Mouse (Mus musculus): ENCODE results near the gene Ubxn11.

GRCm38 (mm10) chr4:134166906-134167305, 64.5 kb downstream of the Ubxn11 start:
- TF ChIP-seq POLR2A (IDR thresholded peaks at IDR 0.05; ENCODE audit: borderline replicate concordance, extremely low read depth, low read depth, low read length) (no peak), CTCF (IDR thresholded peaks at IDR 0.05; ENCODE audit: insufficient read depth, low read length) (no peak)
